Mouse (Mus musculus) liver, postnatal 0 days (tissue): ENCODE measurements around the gene Fxyd6.

Experiments used
- CTCF ChIP-seq: sonication (generic); IDR thresholded peaks from 2 replicates; pipeline ENCODE4 v1.5.1; 2016; ENCODE audit warnings: antibody characterized with exemption, low read depth
- EP300 ChIP-seq: IDR thresholded peaks from 2 replicates; pipeline ENCODE4 v1.6.1; 2016; ENCODE audit warnings: antibody characterized with exemption, low read depth, mild to moderate bottlenecking

DNA sequence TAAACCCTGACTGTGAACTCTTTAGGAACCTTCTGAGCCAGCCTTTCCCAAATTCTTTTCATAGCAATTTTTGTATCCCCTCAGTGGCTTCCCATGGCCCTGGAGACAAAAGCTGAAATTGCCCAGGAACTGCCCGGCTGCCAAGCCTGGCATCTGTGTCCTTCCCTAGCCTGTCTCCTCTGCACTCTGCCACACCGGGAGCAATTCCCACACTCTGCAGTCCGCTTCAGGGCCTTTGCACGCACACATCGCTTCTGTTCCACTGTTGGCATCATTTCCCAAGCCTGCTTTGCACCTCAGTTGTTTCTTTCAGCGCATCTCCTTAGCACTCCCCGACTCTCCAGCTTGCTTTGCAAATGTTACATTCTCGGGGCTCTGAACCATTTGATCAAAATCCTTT, 2.3 kb upstream of the Fxyd6 start:
- TF ChIP-seq CTCF (no peak), EP300 (no peak)
